Mouse (Mus musculus): ENCODE results near the gene Prcc.

GRCm38 (mm10) chr3:87903821-87904220, 18.4 kb upstream of the Prcc start:
- TF ChIP-seq CTCF (IDR thresholded peaks at IDR 0.05; ENCODE audit: borderline replicate concordance, extremely low read depth, insufficient read depth, insufficient read length) (no peak), POLR2A (IDR thresholded peaks at IDR 0.05; ENCODE audit: borderline replicate concordance, extremely low read depth, insufficient read depth, insufficient read length, poor library complexity, severe bottlenecking) (no peak)

Data from brain, embryonic 14.5 days (tissue).